Mouse (Mus musculus) right cerebral cortex, postnatal 25 days (tissue): ENCODE measurements around the gene Ptprr.

Experiments used
- DNase-seq: peaks from one replicate; pipeline ENCODE4 v3.0.0; 2022

The Ptprr gene

GRCm38 (mm10) chr10:116017845-116018479 is at the start of gene Ptprr:
Gene Ptprr (plus strand): TSS chr10:116018213.
- DNase-seq, result peak; percentile 88

- no peak for DNase-seq
These were observed 41.7 kb upstream of the Ptprr start for GRCm38 (mm10) chr10:115976345-115976744.

GRCm38 (mm10) chr10:115978992-115979391 is 39.0 kb upstream of the Ptprr start:
- DNase-seq, result no peak

- DNase-seq, result no peak
These were observed 38.0 kb upstream of the Ptprr start for GRCm38 (mm10) chr10:115980018-115980417.

GRCm38 (mm10) chr10:115984308-115984707 is 33.7 kb upstream of the Ptprr start:
- DNase-seq, result no peak

GRCm38 (mm10) chr10:116001838-116002237 is 16.2 kb upstream of the Ptprr start:
- DNase-seq, result no peak

- DNase-seq, result no peak
These were observed 11.3 kb upstream of the Ptprr start for GRCm38 (mm10) chr10:116006675-116007074.

GRCm38 (mm10) chr10:116018480-116018891 is 473 bp downstream of the Ptprr start:
- DNase-seq, result no peak

- DNase-seq, result peak; percentile 47
These were observed 1.3 kb downstream of the Ptprr start for GRCm38 (mm10) chr10:116019086-116019860.

- no peak for DNase-seq
These were observed 3.1 kb downstream of the Ptprr start for GRCm38 (mm10) chr10:116021081-116021480.

- DNase-seq, result no peak
These were observed 20.1 kb downstream of the Ptprr start for GRCm38 (mm10) chr10:116038150-116038549.

- no peak for DNase-seq
These were observed 57.9 kb downstream of the Ptprr start for GRCm38 (mm10) chr10:116075954-116076353.

GRCm38 (mm10) chr10:116078636-116079035 is 60.6 kb downstream of the Ptprr start:
- DNase-seq, result no peak

GRCm38 (mm10) chr10:116079396-116079795 is 61.4 kb downstream of the Ptprr start:
- no peak for DNase-seq

GRCm38 (mm10) chr10:116080841-116081240 is 62.8 kb downstream of the Ptprr start:
- DNase-seq, result no peak

- DNase-seq, result peak; percentile 11
These were observed 66.0 kb downstream of the Ptprr start for GRCm38 (mm10) chr10:116083965-116084364.

GRCm38 (mm10) chr10:116096466-116096865 is 78.5 kb downstream of the Ptprr start:
- no peak for DNase-seq

- no peak for DNase-seq
These were observed 80.5 kb downstream of the Ptprr start for GRCm38 (mm10) chr10:116098470-116098869.

- no peak for DNase-seq
These were observed 90.2 kb downstream of the Ptprr start for GRCm38 (mm10) chr10:116108176-116108575.

GRCm38 (mm10) chr10:116108730-116109129 is 90.7 kb downstream of the Ptprr start:
- DNase-seq, result no peak

- no peak for DNase-seq
These were observed 94.9 kb downstream of the Ptprr start for GRCm38 (mm10) chr10:116112868-116113267.

GRCm38 (mm10) chr10:116113867-116114474 is 96.0 kb downstream of the Ptprr start, which contains the start of gene 4933416C03Rik:
Gene 4933416C03Rik (minus strand): TSS chr10:116113917.
- no peak for DNase-seq

GRCm38 (mm10) chr10:116115881-116116677 is 98.1 kb downstream of the Ptprr start:
- DNase-seq, result no peak
